Mouse (Mus musculus) midbrain, postnatal 0 days (tissue): ENCODE results near the gene Il10ra. TPM values are rescaled to one million over a fixed set of nuclear protein-coding genes. Genes with fewer than 3 reads are reported as not detected.

Source experiments
- ATAC-seq: fragments of 200-750 bp; cut with Nextera tagmentation; 2 replicates; pipeline ENCODE4 v1.8.0; 2017; ENCODE audit warnings: moderate number of reproducible peaks, mild to moderate bottlenecking, moderate TSS enrichment, moderate library complexity; ENCODE audit not compliant: low FRiP score
- DNase-seq: peaks from one replicate; pipeline ENCODE4 v3.0.0-alpha.2; 2015; ENCODE audit warnings: low spot score
- H3K27ac ChIP-seq: fragments of 300-500 bp; sonication (generic); 2 replicates; pipeline ENCODE4 v1.5.1; 2014; ENCODE audit warnings: low read depth, mild to moderate bottlenecking, low read length, mixed read lengths
- H3K27me3 ChIP-seq: fragments of 300-500 bp; sonication (generic); 2 replicates; pipeline ENCODE4 v1.6.1; 2014; ENCODE audit warnings: low read length, control low read depth, mixed read lengths; ENCODE audit not compliant: insufficient read depth
- H3K36me3 ChIP-seq: fragments of 300-500 bp; sonication (generic); 2 replicates; pipeline ENCODE4 v1.6.1; 2014; ENCODE audit warnings: low read length, control low read depth, mixed read lengths; ENCODE audit not compliant: insufficient read depth
- H3K4me1 ChIP-seq: fragments of 300-500 bp; sonication (generic); 2 replicates; pipeline ENCODE4 v1.6.1; 2014; ENCODE audit warnings: mild to moderate bottlenecking, control low read depth, antibody characterized with exemption, low read length, mixed read lengths; ENCODE audit not compliant: insufficient read depth
- H3K4me2 ChIP-seq: fragments of 300-500 bp; sonication (generic); 2 replicates; pipeline ENCODE4 v1.6.1; 2014; ENCODE audit warnings: low read depth, mild to moderate bottlenecking, low read length, mixed read lengths; ENCODE audit not compliant: poor library complexity, severe bottlenecking
- H3K4me3 ChIP-seq: fragments of 300-500 bp; sonication (generic); 2 replicates; pipeline ENCODE4 v1.5.1; 2014; ENCODE audit warnings: low read depth, mild to moderate bottlenecking, low read length, moderate library complexity
- H3K9ac ChIP-seq: fragments of 300-500 bp; sonication (generic); replicated peaks from 2 replicates; pipeline ENCODE4 v1.6.1; 2014; ENCODE audit warnings: mild to moderate bottlenecking, low read length, moderate library complexity, mixed read lengths; ENCODE audit not compliant: poor library complexity, severe bottlenecking
- H3K9me3 ChIP-seq: fragments of 300-500 bp; sonication (generic); 2 replicates; pipeline ENCODE4 v1.6.1; 2016; ENCODE audit warnings: low read length, control low read depth
- CTCF ChIP-seq: IDR thresholded peaks from 2 replicates; pipeline ENCODE4 v1.5.1; 2016; ENCODE audit warnings: antibody characterized with exemption, mild to moderate bottlenecking
- WGBS: fragments of 180-500 bp; shearing (Covaris S2); extraction: QIAGEN DNeasy Blood & Tissue Kit; methylation state at CpG from one replicate; pipeline ENCODE4 v1.1.7; 2014; 5-methylcytosine and 5-hydroxymethylcytosine counted together
- polyA plus RNA-seq: library from polyadenylated mRNA; unstranded; fragments of >200 nt; fragmentation: Nextera tagmentation; extraction: Ambion mirVana; gene quantifications from 2 replicates; pipeline ENCODE4 v1.2.1, GENCODE M21; 2015
- total RNA-seq: library from RNA; depleted of rRNA; stranded (reverse); fragments of >200 nt; gene quantifications from 2 replicates; pipeline ENCODE4 v1.2.3, GENCODE M21; 2014

The Il10ra gene
- total and polyA plus RNA-seq, 2 experiments from 2014 or later = 0.81 to 1.4 TPM

DNA sequence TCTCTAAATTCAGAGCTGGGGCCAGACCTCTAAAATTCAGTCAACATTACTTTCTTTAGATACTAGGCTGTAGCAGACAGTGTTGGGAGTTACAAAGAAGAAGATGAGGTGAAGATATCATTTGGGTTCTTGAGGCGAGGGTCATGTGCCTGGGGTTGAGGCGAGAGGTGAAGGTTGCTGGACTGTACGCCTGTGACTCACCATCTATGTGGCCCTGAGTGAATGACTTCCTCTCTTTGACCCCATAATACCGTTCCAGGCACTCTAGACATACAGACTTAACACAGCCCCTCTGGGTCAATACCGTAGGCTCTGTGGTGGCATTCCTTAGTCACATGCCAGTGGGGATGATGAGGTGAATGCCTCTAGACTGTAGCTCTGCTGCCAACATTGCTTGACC is 13.5 kb upstream of the Il10ra start:
- Histone ChIP-seq H3K4me3 (no peak overlapping the region), H3K27me3 (no peaks in the 10 kb centered on the region), H3K27ac (no peak overlapping the region), H3K4me1 (no peaks in the 10 kb centered on the region), H3K9me3 (no peaks in the 10 kb centered on the region), H3K36me3 (no peaks in the 10 kb centered on the region), H3K9ac (no peak overlapping the region), H3K4me2 (no peak overlapping the region)
- 91% methylated on average over 5 of the region's 5 CpGs for WGBS
- ATAC-seq (no peak), DNase-seq (no peak)
- TF ChIP-seq CTCF = no peak

- Histone ChIP-seq H3K4me1 (no peaks in the 10 kb centered on the region), H3K36me3 (no peaks in the 10 kb centered on the region), H3K27ac (no peak overlapping the region), H3K9me3 (no peaks in the 10 kb centered on the region), H3K4me2 (no peak overlapping the region), H3K27me3 (no peaks in the 10 kb centered on the region), H3K4me3 (no peak overlapping the region), H3K9ac (no peak overlapping the region)
- WGBS = 70% methylated on average over 3 of the region's 3 CpGs
- TF ChIP-seq CTCF = no peak
- no peak for DNase-seq
- no peak for ATAC-seq
These were observed 11.9 kb upstream of the Il10ra start for GRCm38 (mm10) chr9:45280891-45281290.

GRCm38 (mm10) chr9:45280059-45280458 is 11.1 kb upstream of the Il10ra start:
- no peak for ATAC-seq
- WGBS = 69% methylated on average over 3 of the region's 3 CpGs
- H3K4me3 ChIP-seq = no peak overlapping the region
- DNase-seq = no peak
- H3K9ac ChIP-seq = no peak overlapping the region
- no peaks in the 10 kb centered on the region for H3K4me1 ChIP-seq
- H3K27ac ChIP-seq = no peak overlapping the region
- no peaks in the 10 kb centered on the region for H3K27me3 ChIP-seq
- no peak for TF ChIP-seq CTCF
- H3K36me3 ChIP-seq = no peaks in the 10 kb centered on the region
- H3K4me2 ChIP-seq = no peak overlapping the region
- H3K9me3 ChIP-seq = no peaks in the 10 kb centered on the region

GRCm38 (mm10) chr9:45274635-45275034 is 5.7 kb upstream of the Il10ra start:
- Histone ChIP-seq H3K36me3 (no peaks in the 10 kb centered on the region), H3K9ac (no peak overlapping the region), H3K4me1 (no peaks in the 10 kb centered on the region), H3K27me3 (no peaks in the 10 kb centered on the region; the same call in 1 of the 2 replicates), H3K4me2 (no peak overlapping the region), H3K4me3 (no peak overlapping the region), H3K9me3 (no peaks in the 10 kb centered on the region), H3K27ac (no peak overlapping the region)
- no peak for ATAC-seq
- DNase-seq = no peak
- 94% methylated on average over 2 of the region's 2 CpGs for WGBS
- no peak for TF ChIP-seq CTCF

GRCm38 (mm10) chr9:45274218-45274617 is 5.3 kb upstream of the Il10ra start:
- no peak overlapping the region for H3K9ac ChIP-seq
- H3K4me2 ChIP-seq = no peak overlapping the region
- no peak for TF ChIP-seq CTCF
- DNase-seq (no peak), ATAC-seq (no peak)
- no peaks in the 10 kb centered on the region for H3K36me3 ChIP-seq
- no peaks in the 10 kb centered on the region; the same call in 1 of the 2 replicates for H3K27me3 ChIP-seq
- no peak overlapping the region for H3K27ac ChIP-seq
- H3K4me1 ChIP-seq = no peaks in the 10 kb centered on the region
- WGBS = 81% methylated on average over 4 of the region's 4 CpGs
- H3K4me3 ChIP-seq = no peak overlapping the region
- no peaks in the 10 kb centered on the region for H3K9me3 ChIP-seq

GRCm38 (mm10) chr9:45272213-45272612 is 3.3 kb upstream of the Il10ra start:
- peaks cover 17% of the 10 kb centered on the region for H3K27me3 ChIP-seq
- H3K27ac ChIP-seq = no peak overlapping the region
- no peaks in the 10 kb centered on the region for H3K9me3 ChIP-seq
- no peak overlapping the region for H3K4me3 ChIP-seq
- H3K4me1 ChIP-seq = no peaks in the 10 kb centered on the region
- no peak overlapping the region for H3K4me2 ChIP-seq
- no peaks in the 10 kb centered on the region for H3K36me3 ChIP-seq
- ATAC-seq = no peak
- DNase-seq = no peak
- WGBS = 60% methylated on average over 5 of the region's 5 CpGs
- H3K9ac ChIP-seq = no peak overlapping the region
- TF ChIP-seq CTCF = no peak
